Mouse (Mus musculus): ENCODE results near the gene Gm15155.
"Not testable (repeated sequence)": the region's sequence is repeated elsewhere in the genome, so short reads cannot be mapped to it uniquely, and the experiment has no call there.

The Gm15155 gene

DNA sequence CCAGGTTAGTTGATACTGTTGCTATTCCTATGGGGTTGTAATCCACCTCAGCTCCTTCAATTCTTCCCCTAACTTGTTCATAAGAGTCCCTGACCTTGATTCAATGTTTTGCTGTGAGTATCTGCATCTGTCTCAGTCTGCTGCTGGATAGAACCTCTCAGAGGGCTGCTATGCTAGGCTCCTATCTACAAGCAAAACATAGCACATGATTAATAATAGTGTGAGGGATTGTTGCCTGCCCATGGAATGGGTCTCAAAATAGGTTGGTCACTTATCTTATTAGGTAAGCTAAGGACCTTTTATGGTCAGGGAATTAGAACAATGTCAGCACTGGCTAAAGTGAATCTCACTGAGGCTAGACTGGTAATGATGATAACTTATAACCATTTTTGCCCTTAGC lies 547.0 kb downstream of the Gm15155 start:
- no peak for DNase-seq

DNA sequence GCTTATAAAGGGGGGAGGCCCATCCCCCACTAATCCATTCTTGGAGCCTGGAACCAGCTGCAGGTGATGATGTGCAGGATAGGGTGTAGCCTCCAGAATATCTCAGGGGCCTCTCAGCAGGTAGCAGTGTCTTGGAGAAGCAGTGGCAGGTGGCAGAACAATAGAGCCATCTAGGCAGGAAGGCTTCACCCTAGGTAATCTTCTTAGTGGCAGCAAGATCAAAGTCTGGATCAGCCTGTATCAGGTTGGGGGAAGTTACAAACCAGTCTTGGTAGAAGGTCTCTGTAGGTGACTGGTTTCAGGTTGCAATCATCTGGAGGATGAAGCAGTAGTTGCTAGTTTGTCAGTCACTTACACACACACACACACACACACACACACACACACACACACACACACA lies 679.3 kb downstream of the Gm15155 start:
- DNase-seq = not testable (repeated sequence)

All from kidney, adult 8-10 months (tissue).